Mouse (Mus musculus): ENCODE results near the gene 9930104L06Rik.

DNA sequence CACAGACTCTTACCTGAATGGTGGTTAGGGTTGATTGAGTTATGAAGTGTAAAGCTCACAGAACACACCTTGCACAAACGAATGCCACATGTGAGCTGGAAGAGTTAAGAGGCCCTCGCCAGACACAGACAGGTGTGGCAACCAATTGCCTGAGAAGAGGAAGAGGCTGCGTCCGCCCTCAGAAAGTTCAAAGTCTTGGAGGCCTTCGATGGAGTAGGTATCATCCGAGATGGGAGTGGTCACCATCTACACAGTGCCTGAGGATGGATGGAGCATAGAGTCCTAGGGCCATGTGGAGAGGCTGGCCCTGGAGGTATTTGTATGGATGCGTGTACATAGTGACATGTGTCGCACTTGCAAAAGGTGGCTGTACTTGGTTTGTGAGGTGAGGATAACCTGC is 34.2 kb downstream of the 9930104L06Rik start:
- no peak for TF ChIP-seq POLR2AphosphoS5 (IDR thresholded peaks at IDR 0.05; ENCODE audit: borderline replicate concordance, low read depth, low read length)
- TF ChIP-seq ZMIZ1 (IDR thresholded peaks at IDR 0.05; ENCODE audit: low read depth, low read length): no peak
- TF ChIP-seq ELF1 (IDR thresholded peaks at IDR 0.05; ENCODE audit: low read depth, low read length): no peak
- TF ChIP-seq JUND (IDR thresholded peaks at IDR 0.05; ENCODE audit: low read depth, low read length): no peak
